Mouse (Mus musculus): ENCODE results near the gene Isoc2a. TPM values are rescaled to one million over a fixed set of nuclear protein-coding genes. Genes with fewer than 3 reads are reported as not detected.
A peak's percentile ranks its signal among the peaks of the same experiment; 100 is the strongest.

The Isoc2a gene
- total and polyA plus RNA-seq, 3 experiments = 29.3 to 55.5 (median 48.9) TPM

- 63% methylated on average over 8 of the region's 8 CpGs for WGBS
- intact Hi-C loops (cut with DNase I) = no loop called here
- TF ChIP-seq EP300 (IDR thresholded peaks at IDR 0.05; ENCODE audit: insufficient read depth, low read depth, low read length) = no peak
These were observed 50.8 kb downstream of the Isoc2a start for GRCm38 (mm10) chr7:4927711-4928110.

DNA sequence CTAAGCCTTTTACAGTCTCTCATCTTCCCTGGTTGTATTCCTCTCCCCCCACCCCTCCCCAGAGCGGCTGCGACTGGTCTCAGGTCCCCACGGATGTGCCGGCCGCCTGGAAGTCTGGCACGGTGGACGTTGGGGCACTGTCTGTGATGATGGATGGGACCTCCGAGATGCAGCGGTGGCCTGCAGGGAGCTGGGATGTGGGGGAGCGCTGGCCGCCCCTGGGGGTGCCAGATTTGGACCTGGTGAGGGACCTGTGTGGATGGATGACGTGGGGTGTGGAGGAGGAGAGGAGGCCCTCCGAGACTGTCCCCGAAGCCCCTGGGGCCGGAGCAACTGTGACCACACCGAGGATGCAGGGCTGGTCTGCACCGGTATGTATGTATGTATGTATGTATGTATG is 51.4 kb downstream of the Isoc2a start:
- intact Hi-C loops (cut with DNase I) = no loop called here
- no peak for DNase-seq
- Histone ChIP-seq H3K27ac (no peak overlapping the region), H3K9ac (ENCODE audit: low read depth, low read length) (no peak overlapping the region), H3K27me3 (ENCODE audit: control insufficient read depth, insufficient read depth, low read length) (no peaks in the 10 kb centered on the region), H3K79me2 (replicated peaks; ENCODE audit: control insufficient read depth, insufficient read depth, low read length) (no peaks in the 10 kb centered on the region), H3K36me3 (ENCODE audit: control insufficient read depth, insufficient read depth, low read length) (no peaks in the 10 kb centered on the region), H3K4me3 (no peak overlapping the region), H3K4me1 (ENCODE audit: control insufficient read depth, insufficient read depth, low read length) (peaks cover 9% of the 10 kb centered on the region)
- TF ChIP-seq EP300 (IDR thresholded peaks at IDR 0.05; ENCODE audit: insufficient read depth, low read depth, low read length) = no peak
- TF ChIP-seq CTCF (IDR thresholded peaks at IDR 0.05) = no peak
- no peak for TF ChIP-seq POLR2A (IDR thresholded peaks at IDR 0.05; ENCODE audit: insufficient read depth, low read depth, low read length)
- WGBS = 80% methylated on average over 17 of the region's 17 CpGs

More at GRCm38 (mm10) chr7:4927711-4928110, 50.8 kb downstream of the Isoc2a start:
- H3K4me1 ChIP-seq (ENCODE audit: control insufficient read depth, insufficient read depth, low read length) = peaks cover 13% of the 10 kb centered on the region
- no peaks in the 10 kb centered on the region for H3K36me3 ChIP-seq (ENCODE audit: control insufficient read depth, insufficient read depth, low read length)
- H3K9ac ChIP-seq (ENCODE audit: low read depth, low read length) = no peak overlapping the region
- DNase-seq = no peak
- no peaks in the 10 kb centered on the region for H3K79me2 ChIP-seq (replicated peaks; ENCODE audit: control insufficient read depth, insufficient read depth, low read length)
- H3K27ac ChIP-seq = no peak overlapping the region; the same call in 1 of the 2 replicates
- H3K4me3 ChIP-seq = no peak overlapping the region
- H3K27me3 ChIP-seq (ENCODE audit: control insufficient read depth, insufficient read depth, low read length) = no peaks in the 10 kb centered on the region

DNA sequence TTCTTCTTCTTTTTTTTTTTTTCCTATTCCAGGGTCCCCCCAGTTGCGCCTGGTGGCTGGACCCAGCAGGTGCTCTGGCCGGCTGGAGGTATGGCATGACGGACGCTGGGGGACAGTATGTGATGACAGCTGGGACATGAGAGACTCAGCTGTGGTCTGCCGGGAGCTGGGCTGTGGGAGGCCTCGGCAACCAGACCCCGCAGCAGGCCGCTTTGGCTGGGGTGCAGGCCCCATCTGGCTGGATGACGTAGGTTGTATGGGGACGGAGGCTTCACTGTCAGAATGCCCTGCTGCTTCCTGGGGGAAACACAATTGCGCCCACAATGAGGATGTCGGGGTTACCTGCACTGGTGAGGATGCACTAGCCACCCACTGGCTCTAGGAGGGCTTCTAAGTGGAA is 56.1 kb downstream of the Isoc2a start:
- Histone ChIP-seq H3K27me3 (ENCODE audit: control insufficient read depth, insufficient read depth, low read length) (no peaks in the 10 kb centered on the region), H3K4me1 (ENCODE audit: control insufficient read depth, insufficient read depth, low read length) (no peaks in the 10 kb centered on the region), H3K36me3 (ENCODE audit: control insufficient read depth, insufficient read depth, low read length) (no peaks in the 10 kb centered on the region), H3K4me3 (no peak overlapping the region), H3K27ac (no peak overlapping the region), H3K9ac (ENCODE audit: low read depth, low read length) (no peak overlapping the region), H3K79me2 (replicated peaks; ENCODE audit: control insufficient read depth, insufficient read depth, low read length) (no peaks in the 10 kb centered on the region)
- no peak for TF ChIP-seq CTCF (IDR thresholded peaks at IDR 0.05)
- TF ChIP-seq EP300 (IDR thresholded peaks at IDR 0.05; ENCODE audit: insufficient read depth, low read depth, low read length) = no peak
- WGBS = 65% methylated on average over 12 of the region's 12 CpGs
- intact Hi-C loops (cut with DNase I) = loop anchor here (10.0 kb wide), 1 partner anchor 308 kb away; no protein-coding TSS in a partner anchor
- no peak for DNase-seq

DNA sequence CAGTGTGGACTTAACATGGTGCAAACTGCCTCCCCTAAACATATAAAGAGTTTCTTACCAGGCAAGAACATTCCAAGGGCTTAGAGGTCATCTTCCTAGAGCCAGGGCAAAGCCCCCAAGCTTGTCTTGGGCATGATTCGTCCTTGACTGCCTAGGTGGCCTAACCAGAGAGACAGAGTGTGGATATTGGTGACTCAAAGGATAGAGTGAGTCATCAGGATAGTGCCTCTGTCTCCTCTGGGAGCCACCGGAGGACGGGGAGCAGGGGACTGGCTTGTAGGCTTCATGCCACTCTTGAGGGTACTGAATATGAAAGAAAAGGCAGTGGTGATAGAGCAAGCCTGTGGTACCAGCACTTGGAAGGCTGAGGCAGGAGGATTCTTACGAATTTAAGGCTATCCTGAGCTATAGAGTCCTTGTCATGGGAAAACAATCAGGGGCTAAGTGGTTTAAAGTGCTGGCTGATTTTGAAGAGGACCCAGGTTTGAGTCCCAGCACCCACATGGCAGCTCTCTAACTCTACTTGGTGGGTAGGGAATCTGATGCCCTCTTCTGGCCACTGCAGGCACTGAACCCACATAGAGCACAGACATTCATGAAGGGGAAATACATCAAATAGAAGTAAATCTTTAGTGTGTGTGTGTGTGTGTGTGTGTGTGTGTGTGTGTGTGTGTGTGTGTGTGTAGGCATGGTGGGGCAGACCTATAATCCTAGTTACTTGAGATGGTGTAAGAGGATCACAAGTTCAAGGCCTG is 57.4 kb downstream of the Isoc2a start:
- TF ChIP-seq CTCF (IDR thresholded peaks at IDR 0.05) (peak; percentile 30; the same call in 1 of the 2 replicates), POLR2A (IDR thresholded peaks at IDR 0.05; ENCODE audit: insufficient read depth, low read depth, low read length) (no peak), EP300 (IDR thresholded peaks at IDR 0.05; ENCODE audit: insufficient read depth, low read depth, low read length) (no peak)
- Histone ChIP-seq H3K27me3 (ENCODE audit: control insufficient read depth, insufficient read depth, low read length) (no peaks in the 10 kb centered on the region), H3K9ac (ENCODE audit: low read depth, low read length) (no peak overlapping the region), H3K4me1 (ENCODE audit: control insufficient read depth, insufficient read depth, low read length) (no peaks in the 10 kb centered on the region), H3K4me3 (no peak overlapping the region), H3K36me3 (ENCODE audit: control insufficient read depth, insufficient read depth, low read length) (no peaks in the 10 kb centered on the region), H3K27ac (no peak overlapping the region), H3K79me2 (replicated peaks; ENCODE audit: control insufficient read depth, insufficient read depth, low read length) (no peaks in the 10 kb centered on the region)
- 71% methylated on average over 4 of the region's 4 CpGs for WGBS
- DNase-seq = no peak
- intact Hi-C loops (cut with DNase I) = loop anchor here (10.0 kb wide), 1 partner anchor 310 kb away; no protein-coding TSS in a partner anchor

- intact Hi-C loops (cut with DNase I) = loop anchor here (10.0 kb wide), 1 partner anchor 312 kb away; no protein-coding TSS in a partner anchor
- H3K27ac ChIP-seq = no peak overlapping the region
- no peaks in the 10 kb centered on the region for H3K27me3 ChIP-seq (ENCODE audit: control insufficient read depth, insufficient read depth, low read length)
- H3K36me3 ChIP-seq (ENCODE audit: control insufficient read depth, insufficient read depth, low read length) = no peaks in the 10 kb centered on the region
- no peak overlapping the region for H3K9ac ChIP-seq (ENCODE audit: low read depth, low read length)
- TF ChIP-seq CTCF (IDR thresholded peaks at IDR 0.05) (no peak), EP300 (IDR thresholded peaks at IDR 0.05; ENCODE audit: insufficient read depth, low read depth, low read length) (no peak), POLR2A (IDR thresholded peaks at IDR 0.05; ENCODE audit: insufficient read depth, low read depth, low read length) (no peak)
- no peaks in the 10 kb centered on the region for H3K4me1 ChIP-seq (ENCODE audit: control insufficient read depth, insufficient read depth, low read length)
- no peaks in the 10 kb centered on the region for H3K79me2 ChIP-seq (replicated peaks; ENCODE audit: control insufficient read depth, insufficient read depth, low read length)
- 42% methylated on average over 10 of the region's 10 CpGs for WGBS
- H3K4me3 ChIP-seq = no peak overlapping the region
- no peak for DNase-seq
These were observed 59.9 kb downstream of the Isoc2a start for GRCm38 (mm10) chr7:4936832-4937231.

- Histone ChIP-seq H3K9ac (ENCODE audit: low read depth, low read length) (no peak overlapping the region), H3K4me3 (no peak overlapping the region), H3K27ac (no peak overlapping the region), H3K27me3 (ENCODE audit: control insufficient read depth, insufficient read depth, low read length) (no peaks in the 10 kb centered on the region), H3K36me3 (ENCODE audit: control insufficient read depth, insufficient read depth, low read length) (no peaks in the 10 kb centered on the region), H3K79me2 (replicated peaks; ENCODE audit: control insufficient read depth, insufficient read depth, low read length) (no peaks in the 10 kb centered on the region), H3K4me1 (ENCODE audit: control insufficient read depth, insufficient read depth, low read length) (no peaks in the 10 kb centered on the region)
- no peak for DNase-seq
- TF ChIP-seq EP300 (IDR thresholded peaks at IDR 0.05; ENCODE audit: insufficient read depth, low read depth, low read length) (no peak), POLR2A (IDR thresholded peaks at IDR 0.05; ENCODE audit: insufficient read depth, low read depth, low read length) (no peak), CTCF (IDR thresholded peaks at IDR 0.05) (no peak)
- intact Hi-C loops (cut with DNase I) = loop anchor here (10.0 kb wide), 1 partner anchor 313 kb away; no protein-coding TSS in a partner anchor
- 70% methylated on average over 11 of the region's 11 CpGs for WGBS
These were observed 60.4 kb downstream of the Isoc2a start for GRCm38 (mm10) chr7:4937392-4937791.
